Mouse (Mus musculus) embryonic facial prominence, embryonic 12.5 days (tissue): ENCODE measurements at regions not wholly inside any gene's neighbourhood (a gene's known extent, or its start where the extent isn't known, plus 50 kb on each side); places are given as distances from the start of the nearest gene placed in this dataset.

Experiments used
- ATAC-seq: fragments of 200-750 bp; cut with Nextera tagmentation; 2 replicates; pipeline ENCODE4 v1.8.0; 2017; ENCODE audit not compliant: insufficient number of reproducible peaks, insufficient read depth, low FRiP score, low TSS enrichment
- H3K27ac ChIP-seq: fragments of 300-500 bp; sonication (generic); 2 replicates; pipeline ENCODE4 v1.5.1; 2016; ENCODE audit warnings: mild to moderate bottlenecking
- H3K27me3 ChIP-seq: fragments of 300-500 bp; sonication (generic); 2 replicates; pipeline ENCODE4 v1.6.1; 2016; ENCODE audit warnings: mild to moderate bottlenecking, moderate library complexity
- H3K36me3 ChIP-seq: fragments of 300-500 bp; sonication (generic); 2 replicates; pipeline ENCODE4 v1.6.1; 2016; ENCODE audit warnings: mild to moderate bottlenecking
- H3K4me1 ChIP-seq: fragments of 300-500 bp; sonication (generic); 2 replicates; pipeline ENCODE4 v1.6.1; 2016
- H3K4me2 ChIP-seq: fragments of 300-500 bp; sonication (generic); replicated peaks from 2 replicates; pipeline ENCODE4 v1.6.1; 2016; ENCODE audit warnings: mild to moderate bottlenecking, moderate library complexity
- H3K4me3 ChIP-seq: fragments of 300-500 bp; sonication (generic); 2 replicates; pipeline ENCODE4 v1.5.1; 2016; ENCODE audit warnings: mild to moderate bottlenecking
- H3K9ac ChIP-seq: fragments of 300-500 bp; sonication (generic); 2 replicates; pipeline ENCODE4 v1.6.1; 2016; ENCODE audit warnings: mild to moderate bottlenecking, moderate library complexity
- H3K9me3 ChIP-seq: fragments of 300-500 bp; sonication (generic); 2 replicates; pipeline ENCODE4 v1.6.1; 2016; ENCODE audit warnings: mild to moderate bottlenecking, moderate library complexity
- WGBS: fragments of 180-500 bp; shearing (Covaris S2); methylation state at CpG from one replicate; pipeline ENCODE4 v1.1.7; 2016; 5-methylcytosine and 5-hydroxymethylcytosine counted together

DNA sequence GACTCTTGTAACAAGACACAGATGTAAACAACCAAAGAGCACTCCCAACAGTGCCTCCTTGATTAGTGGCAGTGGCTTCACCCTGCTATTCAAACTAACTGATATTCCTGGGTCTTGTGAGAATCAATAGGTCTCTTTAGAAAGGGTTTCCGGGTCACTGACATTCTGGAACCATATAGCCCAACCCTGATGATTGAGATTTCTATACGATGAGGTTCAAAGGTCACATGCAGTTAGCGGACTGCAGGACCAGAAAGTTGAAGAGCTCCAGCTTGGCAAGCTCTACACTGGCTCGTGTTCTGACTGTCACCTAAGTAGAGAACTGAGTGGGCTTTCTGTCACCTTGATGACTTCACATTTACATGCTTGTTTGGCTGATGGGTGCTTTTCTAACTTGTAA is 235.4 kb upstream of the Meis1 start:
- no peak for ATAC-seq
- 27% methylated on average over 4 of the region's 4 CpGs for WGBS
- Histone ChIP-seq H3K9me3 (no peaks in the 10 kb centered on the region), H3K27me3 (no peaks in the 10 kb centered on the region), H3K4me1 (peaks cover 5% of the 10 kb centered on the region; the same call in 1 of the 2 replicates), H3K4me3 (no peak overlapping the region), H3K36me3 (no peaks in the 10 kb centered on the region), H3K4me2 (no peak overlapping the region), H3K9ac (no peak overlapping the region), H3K27ac (no peak overlapping the region)

DNA sequence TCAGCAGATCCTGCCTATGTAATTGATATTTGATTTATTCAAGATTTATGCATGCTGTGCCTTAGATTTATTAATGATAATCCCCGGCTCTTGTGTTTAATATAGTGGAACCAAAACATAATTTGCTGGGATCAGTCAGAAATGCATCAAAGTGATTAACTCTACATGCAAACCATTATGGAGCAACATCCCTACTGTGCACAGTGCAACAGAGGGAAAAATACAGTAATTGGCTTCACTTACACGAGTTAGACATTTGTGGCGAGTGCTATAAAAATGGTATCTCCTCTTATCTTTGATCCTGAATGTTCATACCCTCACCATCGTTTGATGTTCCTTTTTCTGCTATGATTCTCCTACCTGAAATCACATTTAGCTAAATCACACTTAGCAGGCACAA is 238.8 kb upstream of the Meis1 start:
- Histone ChIP-seq H3K9me3 (no peaks in the 10 kb centered on the region), H3K36me3 (no peaks in the 10 kb centered on the region), H3K4me3 (no peak overlapping the region), H3K9ac (no peak overlapping the region), H3K4me1 (peaks cover 5% of the 10 kb centered on the region; the same call in 1 of the 2 replicates), H3K4me2 (no peak overlapping the region), H3K27ac (no peak overlapping the region), H3K27me3 (no peaks in the 10 kb centered on the region)
- no peak for ATAC-seq
- WGBS, result 73% methylated on average over 4 of the region's 4 CpGs

DNA sequence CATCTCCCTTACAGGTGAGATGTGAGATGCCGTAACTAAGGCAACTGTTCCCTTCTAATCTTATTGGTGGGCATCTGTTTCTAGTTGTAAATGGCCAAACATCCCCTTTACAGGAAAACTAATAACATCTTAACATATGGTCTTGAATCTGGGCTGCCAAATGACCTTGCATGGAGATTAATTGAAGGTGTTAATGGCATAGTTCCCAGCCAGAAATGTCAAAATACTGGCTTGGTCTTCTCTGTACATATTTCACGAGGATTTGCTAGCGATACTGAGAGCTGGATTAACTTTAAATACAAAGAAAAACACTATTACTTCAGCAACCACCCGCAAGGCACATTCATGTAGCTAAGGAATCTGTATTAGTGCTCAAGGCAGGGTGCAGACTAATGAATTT is 244.0 kb upstream of the Meis1 start:
- Histone ChIP-seq H3K4me2 (no peak overlapping the region), H3K4me3 (no peak overlapping the region), H3K9me3 (no peaks in the 10 kb centered on the region), H3K27me3 (no peaks in the 10 kb centered on the region), H3K27ac (no peak overlapping the region), H3K36me3 (no peaks in the 10 kb centered on the region), H3K4me1 (peaks cover 10% of the 10 kb centered on the region; the same call in 1 of the 2 replicates), H3K9ac (no peak overlapping the region)
- no peak for ATAC-seq
- 64% methylated on average over 4 of the region's 4 CpGs for whole genome bisulfite sequencing

DNA sequence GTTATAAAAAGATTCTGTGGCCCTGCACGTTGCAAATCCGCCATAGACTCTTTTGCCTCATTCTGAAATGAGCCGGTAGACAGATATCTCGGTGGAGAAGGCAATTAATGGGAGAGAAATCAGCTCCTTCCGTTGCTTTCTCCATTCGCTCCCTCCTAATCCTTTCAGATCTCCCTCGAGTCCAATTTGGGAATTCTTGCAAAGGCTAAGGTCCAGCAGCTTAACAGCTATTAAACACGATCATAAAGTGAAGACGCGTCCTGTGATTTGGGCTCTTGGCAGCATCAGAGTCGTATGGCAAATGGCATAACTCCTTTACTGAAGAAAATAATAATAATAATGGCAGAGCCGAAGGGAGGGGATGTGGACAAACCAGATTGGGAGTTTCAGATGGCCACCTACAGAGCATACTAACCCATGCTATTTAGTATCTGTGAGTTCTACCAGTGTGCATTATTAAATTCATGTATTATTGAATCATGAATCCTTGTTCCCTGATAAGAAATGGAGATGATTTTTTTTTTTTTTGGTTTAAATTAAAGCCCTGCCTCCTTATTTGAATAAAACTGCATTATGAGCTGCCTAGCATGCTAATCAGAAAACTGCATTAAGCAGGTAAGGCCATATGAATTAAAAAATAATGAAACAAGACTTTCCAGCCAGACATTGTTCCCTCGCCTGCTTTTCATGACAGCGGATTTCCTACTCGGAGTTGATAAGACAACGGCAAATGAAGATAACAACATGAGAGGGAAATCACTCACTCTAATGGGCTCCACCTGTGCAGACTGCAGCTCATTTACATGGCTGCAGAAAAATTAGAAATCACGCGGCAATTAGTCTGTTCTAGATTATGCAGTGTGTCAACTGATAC is 246.2 kb upstream of the Meis1 start:
- Histone ChIP-seq H3K9me3 (no peaks in the 10 kb centered on the region), H3K27me3 (no peaks in the 10 kb centered on the region), H3K27ac (no peak overlapping the region), H3K4me2 (no peak overlapping the region), H3K4me1 (peaks cover 10% of the 10 kb centered on the region; the same call in 1 of the 2 replicates), H3K9ac (no peak overlapping the region), H3K36me3 (no peaks in the 10 kb centered on the region), H3K4me3 (no peak overlapping the region)
- WGBS, result 56% methylated on average over 18 of the region's 18 CpGs
- no peak for ATAC-seq

DNA sequence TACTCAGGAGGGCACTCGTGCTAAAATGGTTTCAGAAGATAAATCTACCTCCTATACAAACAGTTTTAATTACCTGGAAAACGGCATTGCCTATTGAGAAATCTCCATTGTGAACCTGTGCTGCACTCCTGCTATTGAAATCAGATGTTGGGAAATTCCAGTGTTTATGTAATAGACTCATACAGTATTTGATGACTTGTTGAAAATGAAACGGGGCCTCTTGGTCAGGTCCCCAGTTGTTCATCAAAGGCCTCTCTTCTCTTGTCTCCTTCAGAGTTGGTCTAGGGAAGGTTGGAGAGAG is 246.8 kb upstream of the Meis1 start:
- 28% methylated on average over 3 of the region's 3 CpGs for WGBS
- H3K9me3 ChIP-seq, result no peaks in the 10 kb centered on the region
- no peak overlapping the region for H3K27ac ChIP-seq
- no peaks in the 10 kb centered on the region for H3K36me3 ChIP-seq
- H3K4me1 ChIP-seq, result peaks cover 10% of the 10 kb centered on the region; the same call in 1 of the 2 replicates
- no peak overlapping the region for H3K9ac ChIP-seq
- H3K27me3 ChIP-seq, result no peaks in the 10 kb centered on the region
- ATAC-seq, result no peak
- no peak overlapping the region for H3K4me3 ChIP-seq
- no peak overlapping the region for H3K4me2 ChIP-seq

DNA sequence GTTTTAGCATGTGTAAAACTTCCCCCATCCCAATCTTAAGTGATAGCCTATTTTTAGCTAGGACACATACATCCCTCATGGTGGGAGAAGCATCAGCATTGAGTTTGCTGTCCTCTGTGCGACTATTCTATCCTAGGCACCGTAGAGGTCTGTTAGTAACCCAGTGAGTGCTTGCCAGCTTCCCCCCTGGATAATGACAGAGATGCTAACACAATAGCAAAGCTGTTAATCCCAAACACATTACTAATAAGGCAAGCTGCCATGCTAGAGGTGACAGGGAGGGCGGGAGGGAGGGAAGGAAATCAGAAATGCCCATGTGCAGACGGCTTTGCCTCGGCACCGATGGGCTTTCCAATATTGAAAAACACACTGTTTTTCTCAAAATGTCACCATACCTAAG is 272.2 kb upstream of the Meis1 start:
- no peak for ATAC-seq
- no peak overlapping the region for H3K27ac ChIP-seq
- H3K36me3 ChIP-seq, result no peaks in the 10 kb centered on the region
- no peaks in the 10 kb centered on the region for H3K9me3 ChIP-seq
- H3K9ac ChIP-seq, result no peak overlapping the region
- WGBS, result 87% methylated on average over 6 of the region's 6 CpGs
- no peaks in the 10 kb centered on the region for H3K4me1 ChIP-seq
- no peak overlapping the region for H3K4me2 ChIP-seq
- H3K27me3 ChIP-seq, result no peaks in the 10 kb centered on the region
- H3K4me3 ChIP-seq, result no peak overlapping the region

DNA sequence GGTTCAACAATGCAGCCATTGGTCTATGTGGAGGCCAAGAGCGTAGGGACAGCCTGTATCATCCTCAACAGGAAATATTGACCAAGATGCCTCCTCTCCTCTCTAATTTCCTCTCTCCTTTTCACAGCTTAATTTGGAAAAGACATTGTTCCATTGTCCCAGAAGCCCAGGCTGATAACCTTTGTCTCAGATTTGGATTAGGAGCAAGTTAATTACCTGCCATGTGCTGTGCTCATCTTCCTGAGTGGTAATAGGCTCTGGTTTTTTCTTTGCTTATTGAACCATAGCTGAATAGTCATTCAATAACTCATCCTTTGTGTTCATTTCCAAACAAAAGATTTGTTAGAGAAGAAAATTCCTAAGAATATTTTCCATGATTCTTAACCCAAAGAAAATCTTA is 280.6 kb upstream of the Meis1 start:
- H3K36me3 ChIP-seq, result no peaks in the 10 kb centered on the region
- H3K27ac ChIP-seq, result no peak overlapping the region
- H3K4me2 ChIP-seq, result no peak overlapping the region
- no peaks in the 10 kb centered on the region for H3K27me3 ChIP-seq
- H3K4me1 ChIP-seq, result peaks cover 8% of the 10 kb centered on the region; the same call in 1 of the 2 replicates
- ATAC-seq, result no peak
- H3K9me3 ChIP-seq, result no peaks in the 10 kb centered on the region
- 92% methylated on average over 1 of the region's 1 CpGs for WGBS
- no peak overlapping the region for H3K4me3 ChIP-seq
- no peak overlapping the region for H3K9ac ChIP-seq

DNA sequence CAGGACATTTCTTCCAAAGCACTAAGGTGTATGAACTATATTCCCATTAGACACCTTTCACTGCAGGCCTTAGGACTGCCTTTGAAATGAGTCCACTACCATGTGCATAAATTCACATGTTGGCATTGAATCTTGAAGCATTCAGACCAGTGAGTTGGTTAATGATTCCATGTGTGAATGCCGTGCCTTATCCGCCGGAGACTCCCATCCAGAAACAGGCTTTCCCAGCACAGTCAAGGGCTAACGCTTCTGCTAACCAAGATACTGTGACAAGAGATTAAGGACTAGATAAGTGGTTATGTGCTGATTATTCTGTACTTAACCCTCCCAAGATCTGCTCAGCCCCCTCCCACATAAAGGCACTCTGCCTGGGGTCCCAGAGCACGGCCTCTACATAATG is 287.9 kb upstream of the Meis1 start:
- Histone ChIP-seq H3K4me2 (no peak overlapping the region), H3K4me3 (no peak overlapping the region), H3K4me1 (peaks cover 8% of the 10 kb centered on the region; the same call in 1 of the 2 replicates), H3K27ac (no peak overlapping the region), H3K36me3 (no peaks in the 10 kb centered on the region), H3K27me3 (no peaks in the 10 kb centered on the region), H3K9me3 (no peaks in the 10 kb centered on the region), H3K9ac (no peak overlapping the region)
- no peak for ATAC-seq
- 93% methylated on average over 5 of the region's 5 CpGs for WGBS

DNA sequence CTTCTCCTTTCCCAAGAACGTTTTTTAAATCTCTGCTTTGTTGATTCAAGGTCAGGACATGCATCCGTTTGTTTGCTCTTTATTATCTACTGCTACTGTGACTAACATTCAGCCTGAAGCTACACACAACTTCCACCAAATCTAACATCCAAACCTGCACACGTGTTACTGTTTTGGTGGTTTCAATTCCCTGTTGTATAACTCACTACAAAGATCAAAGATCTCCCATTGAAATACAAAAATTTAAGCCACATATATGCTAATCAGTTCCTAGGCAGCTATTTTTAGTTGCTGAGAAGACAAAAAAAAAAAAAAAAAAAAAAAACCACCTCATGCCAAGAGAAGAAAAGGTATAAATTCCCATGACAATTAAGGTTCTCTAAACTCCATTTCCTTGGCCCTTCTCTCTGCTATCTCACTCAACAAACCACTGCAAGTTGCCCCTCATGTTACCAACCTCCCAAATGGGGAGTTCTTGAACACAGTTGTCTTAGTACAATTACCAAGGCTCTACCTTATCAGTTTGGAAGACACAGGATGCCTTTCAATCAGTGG is 312.0 kb upstream of the Meis1 start:
- Histone ChIP-seq H3K9me3 (no peaks in the 10 kb centered on the region), H3K4me1 (no peaks in the 10 kb centered on the region), H3K27ac (no peak overlapping the region), H3K9ac (no peak overlapping the region), H3K27me3 (no peaks in the 10 kb centered on the region), H3K36me3 (no peaks in the 10 kb centered on the region), H3K4me3 (no peak overlapping the region), H3K4me2 (no peak overlapping the region)
- no peak for ATAC-seq
- WGBS, result 30% methylated on average over 1 of the region's 3 CpGs

DNA sequence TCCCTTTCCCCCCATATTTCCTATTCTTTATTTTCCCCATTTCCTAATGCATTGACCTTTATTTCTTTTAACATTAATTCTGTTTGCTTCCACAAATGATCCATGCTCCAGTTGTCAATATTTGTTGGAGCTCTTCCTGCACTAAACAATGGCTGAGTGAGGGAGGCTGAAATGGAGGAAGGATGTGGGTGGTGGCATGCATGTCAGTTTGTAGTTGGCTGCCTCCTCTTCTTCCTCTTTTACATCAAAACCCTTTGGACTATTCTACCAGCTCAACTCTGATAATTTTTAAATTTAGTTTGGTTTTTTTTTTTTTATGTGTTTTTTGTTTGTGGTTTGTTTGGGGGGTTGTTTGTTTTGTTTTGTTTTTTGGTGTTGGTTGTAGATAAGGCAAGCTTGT is 313.5 kb upstream of the Meis1 start:
- H3K4me1 ChIP-seq, result no peaks in the 10 kb centered on the region
- H3K9ac ChIP-seq, result no peak overlapping the region
- H3K4me2 ChIP-seq, result no peak overlapping the region
- no peaks in the 10 kb centered on the region for H3K27me3 ChIP-seq
- no peaks in the 10 kb centered on the region for H3K36me3 ChIP-seq
- no peak overlapping the region for H3K4me3 ChIP-seq
- ATAC-seq, result no peak
- H3K9me3 ChIP-seq, result no peaks in the 10 kb centered on the region
- H3K27ac ChIP-seq, result no peak overlapping the region

DNA sequence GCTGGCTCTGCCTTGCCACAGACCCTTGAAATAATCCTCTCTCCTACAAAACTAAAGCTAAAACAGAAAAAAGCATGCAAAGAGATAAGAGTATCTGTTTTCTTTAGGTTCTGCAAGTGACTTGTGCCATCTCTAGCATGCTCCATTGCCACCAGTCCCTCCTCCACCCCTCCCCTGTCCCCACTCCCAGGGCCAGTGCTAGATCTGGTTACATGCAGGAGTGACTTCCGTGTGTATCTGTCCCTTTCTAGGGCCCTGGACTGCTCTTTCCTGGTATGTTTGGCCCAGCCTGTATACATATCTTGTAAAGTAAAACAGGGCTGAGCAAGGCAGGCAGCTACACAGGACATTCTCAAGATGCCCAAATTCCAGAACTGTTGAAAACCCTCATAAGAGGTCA is 313.9 kb upstream of the Meis1 start:
- Histone ChIP-seq H3K9ac (no peak overlapping the region), H3K9me3 (no peaks in the 10 kb centered on the region), H3K4me3 (no peak overlapping the region), H3K27me3 (no peaks in the 10 kb centered on the region), H3K4me1 (no peaks in the 10 kb centered on the region), H3K27ac (no peak overlapping the region), H3K36me3 (no peaks in the 10 kb centered on the region), H3K4me2 (no peak overlapping the region)
- 45% methylated on average over 1 of the region's 1 CpGs for WGBS
- ATAC-seq, result no peak

DNA sequence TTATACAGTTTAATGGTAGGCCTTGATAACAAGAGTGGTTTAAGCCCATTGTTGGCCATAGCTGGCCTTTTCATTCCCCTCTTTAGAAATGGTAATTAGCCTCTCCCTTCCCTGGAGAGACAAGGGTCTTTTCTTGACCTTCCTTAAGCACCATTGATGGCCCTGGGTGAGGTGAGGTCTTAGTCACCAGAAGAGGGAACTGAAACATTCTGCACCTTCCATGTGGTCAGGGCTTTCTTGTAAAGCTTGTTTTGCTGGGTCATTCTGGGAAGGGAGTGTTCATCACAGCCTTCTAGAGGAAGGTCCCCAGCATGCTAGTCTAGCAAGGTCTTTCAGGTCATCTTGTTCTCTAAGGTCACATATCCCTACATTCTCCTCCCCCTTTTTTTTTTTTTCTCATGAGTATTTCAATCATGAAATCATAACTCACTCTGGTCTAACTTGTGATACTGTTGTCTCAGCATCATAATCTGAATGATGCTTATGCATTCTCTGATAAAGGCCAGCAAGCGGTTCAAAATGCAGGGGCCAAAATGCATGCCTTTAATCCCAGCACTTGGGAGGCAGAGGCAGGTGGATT is 315.2 kb upstream of the Meis1 start:
- Histone ChIP-seq H3K27ac (no peak overlapping the region), H3K9ac (no peak overlapping the region), H3K36me3 (no peaks in the 10 kb centered on the region), H3K27me3 (no peaks in the 10 kb centered on the region), H3K4me3 (no peak overlapping the region), H3K9me3 (no peaks in the 10 kb centered on the region), H3K4me1 (no peaks in the 10 kb centered on the region), H3K4me2 (no peak overlapping the region)
- WGBS, result 93% methylated on average over 1 of the region's 1 CpGs
- no peak for ATAC-seq
